Mouse (Mus musculus) thymus, adult 2 months (tissue): ENCODE measurements around the gene Dek. TPM values are rescaled to one million over a fixed set of nuclear protein-coding genes. Genes with fewer than 3 reads are reported as not detected.
A peak's percentile ranks its signal among the peaks of the same experiment; 100 is the strongest.

Experiments used
- DNase-seq: peaks from one replicate; pipeline ENCODE4 v3.0.0; 2021
- H3K27ac ChIP-seq: fragments of 200-500 bp; 2 replicates; pipeline ENCODE4 v1.5.1; 2012; ENCODE audit warnings: low read length, control low read depth; ENCODE audit not compliant: control insufficient read depth, insufficient read depth
- H3K27me3 ChIP-seq: fragments of 200-500 bp; 2 replicates; pipeline ENCODE4 v1.6.1; 2012; ENCODE audit warnings: mild to moderate bottlenecking, low read length, moderate library complexity, mixed read lengths; ENCODE audit not compliant: control insufficient read depth, insufficient read depth
- H3K36me3 ChIP-seq: fragments of 200-500 bp; 2 replicates; pipeline ENCODE4 v1.6.1; 2012; ENCODE audit warnings: mild to moderate bottlenecking, low read length, moderate library complexity; ENCODE audit not compliant: control insufficient read depth, insufficient read depth
- H3K4me1 ChIP-seq: fragments of 200-500 bp; replicated peaks from 2 replicates; pipeline ENCODE4 v1.6.1; 2012; ENCODE audit warnings: low read length; ENCODE audit not compliant: control insufficient read depth, insufficient read depth
- H3K4me3 ChIP-seq: fragments of 200-500 bp; 2 replicates; pipeline ENCODE4 v1.5.1; 2012; ENCODE audit warnings: mild to moderate bottlenecking, low read length, control low read depth, moderate library complexity; ENCODE audit not compliant: control insufficient read depth, insufficient read depth
- CTCF ChIP-seq: fragments of 200-500 bp; IDR thresholded peaks from 2 replicates; pipeline ENCODE4 v1.5.1; 2012; ENCODE audit warnings: mild to moderate bottlenecking, control low read depth, low read length, moderate library complexity, borderline replicate concordance; ENCODE audit not compliant: control insufficient read depth, poor library complexity, insufficient read depth; ENCODE audit errors: extremely low read depth
- POLR2A ChIP-seq: fragments of 200-500 bp; IDR thresholded peaks from 2 replicates; pipeline ENCODE4 v1.6.1; 2012; ENCODE audit warnings: mild to moderate bottlenecking, low read length, control low read depth, moderate library complexity; ENCODE audit not compliant: control insufficient read depth, poor library complexity, insufficient read depth; ENCODE audit errors: extremely low read depth
- WGBS: fragments of 180-500 bp; shearing (Covaris S2); methylation state at CpG from one replicate; pipeline ENCODE4 v1.1.7; 2018; 5-methylcytosine and 5-hydroxymethylcytosine counted together
- polyA plus RNA-seq: library from polyadenylated mRNA; depleted of rRNA; stranded (reverse); fragments of >200 nt; gene quantifications from 2 replicates; pipeline ENCODE4 v1.2.3, GENCODE M21; 2012

Gene Dek
- polyA plus RNA-seq, 1 experiment: 50.4 TPM

- Histone ChIP-seq H3K4me3 (no peak overlapping the region), H3K4me1 (peaks cover 8% of the 10 kb centered on the region), H3K36me3 (peaks cover 24% of the 10 kb centered on the region), H3K27me3 (no peaks in the 10 kb centered on the region), H3K27ac (no peak overlapping the region)
- WGBS: 32% methylated on average over 2 of the region's 2 CpGs
- TF ChIP-seq POLR2A (no peak), CTCF (no peak)
- peak; percentile 26 for DNase-seq
Observed at GRCm38 (mm10) chr13:47104146-47104545, 1.9 kb downstream of the Dek start.

GRCm38 (mm10) chr13:47100587-47100986 is 5.4 kb downstream of the Dek start:
- Histone ChIP-seq H3K27me3 (no peaks in the 10 kb centered on the region), H3K4me1 (peaks cover 8% of the 10 kb centered on the region), H3K27ac (no peak overlapping the region), H3K4me3 (no peak overlapping the region), H3K36me3 (peaks cover 56% of the 10 kb centered on the region)
- DNase-seq: no peak
- TF ChIP-seq CTCF (no peak), POLR2A (no peak)
- 99% methylated on average over 2 of the region's 2 CpGs for WGBS

- Histone ChIP-seq H3K36me3 (peaks cover 69% of the 10 kb centered on the region), H3K4me3 (no peak overlapping the region), H3K4me1 (peaks cover 6% of the 10 kb centered on the region), H3K27ac (no peak overlapping the region), H3K27me3 (no peaks in the 10 kb centered on the region)
- no peak for DNase-seq
- WGBS: 90% methylated on average over 7 of the region's 7 CpGs
- TF ChIP-seq POLR2A: no peak
- no peak for TF ChIP-seq CTCF
Observed at GRCm38 (mm10) chr13:47099265-47099664, 6.7 kb downstream of the Dek start.

- Histone ChIP-seq H3K27me3 (no peaks in the 10 kb centered on the region), H3K27ac (no peak overlapping the region), H3K4me3 (no peak overlapping the region), H3K36me3 (peaks cover 85% of the 10 kb centered on the region), H3K4me1 (no peaks in the 10 kb centered on the region)
- no peak for DNase-seq
- no peak for TF ChIP-seq POLR2A
- TF ChIP-seq CTCF: no peak
- 90% methylated on average over 2 of the region's 2 CpGs for WGBS
Observed at GRCm38 (mm10) chr13:47096591-47096990, 9.4 kb downstream of the Dek start.

- H3K27ac ChIP-seq: no peak overlapping the region
- WGBS: 92% methylated on average over 2 of the region's 2 CpGs
- no peak for TF ChIP-seq POLR2A
- TF ChIP-seq CTCF: no peak
- peaks cover 83% of the 10 kb centered on the region for H3K36me3 ChIP-seq
- no peaks in the 10 kb centered on the region for H3K27me3 ChIP-seq
- no peak overlapping the region for H3K4me3 ChIP-seq
- H3K4me1 ChIP-seq: no peaks in the 10 kb centered on the region
- no peak for DNase-seq
Observed at GRCm38 (mm10) chr13:47093791-47094190, 12.2 kb downstream of the Dek start.

GRCm38 (mm10) chr13:47089271-47089670 is 16.7 kb downstream of the Dek start:
- no peak for DNase-seq
- Histone ChIP-seq H3K4me1 (no peaks in the 10 kb centered on the region), H3K36me3 (peaks cover 75% of the 10 kb centered on the region), H3K27ac (no peak overlapping the region), H3K4me3 (no peak overlapping the region), H3K27me3 (no peaks in the 10 kb centered on the region)
- TF ChIP-seq POLR2A (no peak), CTCF (no peak)
- 85% methylated on average over 2 of the region's 2 CpGs for WGBS

- no peak overlapping the region for H3K4me3 ChIP-seq
- H3K36me3 ChIP-seq: peaks cover 70% of the 10 kb centered on the region
- WGBS: 93% methylated on average over 1 of the region's 1 CpGs
Observed at GRCm38 (mm10) chr13:47088433-47088832, 17.6 kb downstream of the Dek start.

More at GRCm38 (mm10) chr13:47088433-47088832, 17.6 kb downstream of the Dek start:
- Histone ChIP-seq H3K4me1 (no peaks in the 10 kb centered on the region), H3K27me3 (no peaks in the 10 kb centered on the region), H3K27ac (no peak overlapping the region)
- DNase-seq: no peak
- no peak for TF ChIP-seq POLR2A
- TF ChIP-seq CTCF: no peak
